Mouse (Mus musculus) heart, embryonic 13.5 days (tissue): ENCODE measurements at regions not wholly inside any gene's neighbourhood (a gene's known extent, or its start where the extent isn't known, plus 50 kb on each side); places are given as distances from the start of the nearest gene placed in this dataset.

ENCODE experiments used
- ATAC-seq: fragments of 200-750 bp; cut with Nextera tagmentation; 2 replicates; pipeline ENCODE4 v1.8.0; 2017; ENCODE audit warnings: moderate TSS enrichment; ENCODE audit not compliant: insufficient number of reproducible peaks, low FRiP score, low TSS enrichment; ENCODE audit errors: extremely low read depth
- H3K27ac ChIP-seq: fragments of 300-500 bp; sonication (generic); replicated peaks from 2 replicates; pipeline ENCODE4 v1.5.1; 2015; ENCODE audit warnings: moderate library complexity, mild to moderate bottlenecking, inconsistent platforms
- H3K27me3 ChIP-seq: fragments of 300-500 bp; sonication (generic); replicated peaks from 2 replicates; pipeline ENCODE4 v1.6.1; 2015; ENCODE audit warnings: mild to moderate bottlenecking, inconsistent platforms
- H3K36me3 ChIP-seq: fragments of 300-500 bp; sonication (generic); 2 replicates; pipeline ENCODE4 v1.6.1; 2015; ENCODE audit warnings: mild to moderate bottlenecking, inconsistent platforms
- H3K4me1 ChIP-seq: fragments of 300-500 bp; sonication (generic); 2 replicates; pipeline ENCODE4 v1.6.1; 2015; ENCODE audit warnings: inconsistent platforms
- H3K4me2 ChIP-seq: fragments of 300-500 bp; sonication (generic); 2 replicates; pipeline ENCODE4 v1.6.1; 2015; ENCODE audit warnings: inconsistent platforms, mild to moderate bottlenecking, moderate library complexity
- H3K4me3 ChIP-seq: fragments of 300-500 bp; sonication (generic); 2 replicates; pipeline ENCODE4 v1.5.1; 2015; ENCODE audit warnings: moderate library complexity, mild to moderate bottlenecking, inconsistent platforms
- H3K9ac ChIP-seq: fragments of 300-500 bp; sonication (generic); 2 replicates; pipeline ENCODE4 v1.6.1; 2015; ENCODE audit warnings: inconsistent platforms, mild to moderate bottlenecking, moderate library complexity
- H3K9me3 ChIP-seq: fragments of 300-500 bp; sonication (generic); 2 replicates; pipeline ENCODE4 v1.6.1; 2016; ENCODE audit warnings: inconsistent platforms
- WGBS: fragments of 180-500 bp; shearing (Covaris S2); methylation state at CpG from one replicate; pipeline ENCODE4 v1.1.7; 2015; ENCODE audit warnings: mixed read lengths; 5-methylcytosine and 5-hydroxymethylcytosine counted together

DNA sequence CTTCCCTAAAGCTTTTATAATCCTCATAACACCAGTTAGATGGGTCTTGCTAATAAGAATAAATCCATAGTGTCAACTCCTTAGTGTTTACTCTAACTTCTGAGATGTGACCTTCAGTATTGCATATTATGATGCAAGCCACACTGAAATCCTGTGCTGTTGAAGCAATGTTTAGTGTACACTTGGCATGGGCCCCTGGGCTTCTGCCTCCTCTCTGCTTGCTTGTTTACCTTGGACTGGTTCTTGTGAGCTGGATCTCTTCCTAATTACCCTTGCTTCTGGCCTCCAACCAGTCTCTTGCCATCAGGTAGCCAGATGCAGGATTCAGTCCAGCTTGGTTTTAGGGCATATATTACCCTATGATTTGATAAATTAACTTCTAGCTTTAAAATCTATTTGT lies 57.0 kb downstream of the Rgs2 start:
- ATAC-seq: no peak
- H3K4me2 ChIP-seq: no peak overlapping the region
- H3K4me3 ChIP-seq: no peak overlapping the region
- no peaks in the 10 kb centered on the region for H3K27me3 ChIP-seq
- no peaks in the 10 kb centered on the region for H3K4me1 ChIP-seq
- H3K27ac ChIP-seq: no peak overlapping the region
- no peak overlapping the region for H3K9ac ChIP-seq
- H3K9me3 ChIP-seq: no peaks in the 10 kb centered on the region
- H3K36me3 ChIP-seq: no peaks in the 10 kb centered on the region

DNA sequence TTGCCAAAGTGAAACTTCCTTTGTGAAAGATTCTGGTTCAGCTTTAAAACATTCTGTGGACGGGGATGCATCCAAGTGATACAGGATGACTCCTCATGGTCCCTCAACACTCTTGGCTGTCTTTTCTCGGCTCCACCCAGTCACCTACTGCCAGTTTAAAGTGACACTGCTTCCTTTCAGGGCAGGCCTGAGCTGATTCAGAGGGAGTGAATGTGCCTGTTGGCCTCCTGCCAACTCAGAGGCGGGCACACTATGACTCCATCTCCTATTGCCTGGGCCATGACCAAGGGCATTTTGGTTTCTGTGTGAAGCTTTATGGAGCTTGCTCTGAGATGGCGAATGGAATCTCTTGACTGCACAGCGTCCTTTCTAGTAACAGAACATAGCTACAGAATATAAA lies 62.5 kb downstream of the Rgs2 start:
- WGBS: 44% methylated on average over 5 of the region's 5 CpGs

DNA sequence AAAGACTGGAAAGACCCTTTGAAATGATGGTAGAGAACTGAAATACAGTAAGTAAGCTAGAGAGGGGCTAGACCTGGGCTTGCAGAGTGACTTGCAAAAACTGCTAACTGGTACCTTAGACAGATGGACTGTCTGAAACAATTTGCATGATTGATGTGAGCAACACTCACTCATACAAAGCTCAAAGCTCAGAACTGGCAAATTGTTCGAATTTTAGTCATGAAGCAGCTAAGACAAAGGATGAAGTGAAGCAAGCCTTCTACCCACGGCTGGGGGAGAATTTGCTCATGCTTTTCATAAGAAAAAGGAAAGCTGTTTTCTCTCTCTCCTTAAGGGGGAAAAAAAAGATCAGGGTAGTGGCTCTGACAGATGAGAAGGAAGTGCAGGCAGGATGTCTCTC lies 64.5 kb downstream of the Rgs2 start:
- no peak overlapping the region for H3K9ac ChIP-seq
- no peak overlapping the region for H3K4me2 ChIP-seq
- no peaks in the 10 kb centered on the region for H3K36me3 ChIP-seq
- no peaks in the 10 kb centered on the region for H3K27me3 ChIP-seq
- no peak overlapping the region for H3K4me3 ChIP-seq
- H3K9me3 ChIP-seq: no peaks in the 10 kb centered on the region
- H3K27ac ChIP-seq: no peak overlapping the region
- ATAC-seq: no peak
- peaks cover 16% of the 10 kb centered on the region for H3K4me1 ChIP-seq
- WGBS: 27% methylated on average over 2 of the region's 2 CpGs

More for the DNA sequence above, 62.5 kb downstream of the Rgs2 start:
- peak; percentile 58; the same call in 1 of the 2 replicates for ATAC-seq
- H3K9ac ChIP-seq: no peak overlapping the region
- H3K27ac ChIP-seq: no peak overlapping the region
- H3K4me3 ChIP-seq: no peak overlapping the region
- no peaks in the 10 kb centered on the region for H3K36me3 ChIP-seq
- H3K27me3 ChIP-seq: no peaks in the 10 kb centered on the region
- no peaks in the 10 kb centered on the region for H3K9me3 ChIP-seq
- H3K4me1 ChIP-seq: peaks cover 16% of the 10 kb centered on the region
- H3K4me2 ChIP-seq: no peak overlapping the region

DNA sequence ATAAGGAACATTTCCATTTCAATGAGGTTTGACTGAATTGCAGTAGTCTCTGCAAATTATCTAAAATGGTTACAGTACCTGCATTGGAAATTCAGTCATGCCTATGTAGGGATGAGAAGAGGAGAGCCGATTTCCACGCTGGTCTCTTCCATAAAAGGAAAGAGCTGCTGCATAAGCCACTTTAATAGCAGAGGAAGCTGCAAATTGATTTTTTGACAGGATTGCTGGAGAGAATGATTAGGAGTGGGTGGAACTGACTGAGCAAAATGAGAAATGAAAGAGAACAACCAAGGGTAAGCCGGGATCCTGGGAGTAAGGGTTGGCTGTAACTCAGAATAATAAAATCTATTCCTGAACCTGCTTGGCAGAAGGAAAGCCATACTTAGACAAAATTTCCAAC lies 65.4 kb downstream of the Rgs2 start:
- ATAC-seq: no peak
- no peaks in the 10 kb centered on the region for H3K27me3 ChIP-seq
- H3K9me3 ChIP-seq: no peaks in the 10 kb centered on the region
- H3K9ac ChIP-seq: no peak overlapping the region
- 69% methylated on average over 3 of the region's 3 CpGs for WGBS
- H3K4me3 ChIP-seq: no peak overlapping the region
- H3K36me3 ChIP-seq: no peaks in the 10 kb centered on the region
- no peak overlapping the region for H3K4me2 ChIP-seq
- H3K27ac ChIP-seq: no peak overlapping the region
- peaks cover 16% of the 10 kb centered on the region for H3K4me1 ChIP-seq

DNA sequence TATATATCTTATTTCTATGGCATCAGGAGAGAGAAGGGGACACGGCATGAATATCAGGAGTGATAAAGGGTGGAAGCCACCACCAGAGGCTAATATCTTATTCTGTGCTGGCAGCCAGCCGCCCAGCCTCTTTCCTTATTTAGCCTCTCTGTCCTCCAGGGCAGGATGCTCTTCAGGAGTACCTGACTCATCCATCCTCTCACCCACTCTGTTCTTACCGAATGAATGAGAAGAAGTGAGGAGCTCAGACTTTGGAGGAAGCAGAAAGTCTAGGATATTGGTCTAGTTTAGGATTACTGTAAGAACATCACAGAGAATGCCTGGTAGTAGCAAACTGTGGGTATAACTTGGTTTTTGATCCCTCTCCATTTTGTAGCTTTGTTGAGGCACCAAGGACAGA lies 73.2 kb downstream of the Rgs2 start:
- Histone ChIP-seq H3K9me3 (no peaks in the 10 kb centered on the region), H3K27ac (no peak overlapping the region), H3K4me2 (no peak overlapping the region), H3K27me3 (no peaks in the 10 kb centered on the region), H3K4me1 (no peaks in the 10 kb centered on the region), H3K4me3 (no peak overlapping the region), H3K36me3 (no peaks in the 10 kb centered on the region), H3K9ac (no peak overlapping the region)
- 36% methylated on average over 3 of the region's 3 CpGs for WGBS
- no peak for ATAC-seq

DNA sequence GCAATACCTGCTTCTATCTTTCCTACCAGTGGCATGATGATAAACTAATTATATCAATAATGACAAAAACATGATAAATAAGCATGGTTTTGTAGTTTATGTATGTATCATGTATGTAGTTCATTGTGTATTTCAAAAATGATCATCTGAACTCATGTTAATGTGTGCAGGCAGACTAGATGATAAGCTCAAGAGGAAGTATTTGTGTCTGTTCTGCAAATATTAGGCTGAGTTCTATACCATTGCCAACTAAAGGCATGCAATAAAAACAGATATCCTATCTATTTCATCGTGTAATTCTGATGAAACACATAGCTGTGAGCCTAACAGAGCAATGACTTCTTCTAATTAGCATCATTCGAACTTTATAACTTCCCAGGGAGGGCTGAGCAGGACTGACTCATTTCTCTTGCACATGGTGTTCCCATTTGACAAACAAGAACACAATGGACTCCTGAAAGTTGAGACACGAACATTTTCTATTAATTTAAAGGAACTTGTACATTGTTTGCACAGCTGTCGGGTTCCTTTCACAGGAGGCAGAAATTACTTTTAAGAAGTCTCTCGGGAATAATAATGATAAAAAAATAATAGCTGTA lies 74.3 kb downstream of the Rgs2 start:
- Histone ChIP-seq H3K4me3 (no peak overlapping the region), H3K27ac (no peak overlapping the region), H3K9ac (no peak overlapping the region), H3K27me3 (no peaks in the 10 kb centered on the region), H3K4me2 (no peak overlapping the region), H3K9me3 (no peaks in the 10 kb centered on the region), H3K4me1 (no peaks in the 10 kb centered on the region), H3K36me3 (no peaks in the 10 kb centered on the region)
- WGBS: 54% methylated on average over 5 of the region's 5 CpGs
- no peak for ATAC-seq

DNA sequence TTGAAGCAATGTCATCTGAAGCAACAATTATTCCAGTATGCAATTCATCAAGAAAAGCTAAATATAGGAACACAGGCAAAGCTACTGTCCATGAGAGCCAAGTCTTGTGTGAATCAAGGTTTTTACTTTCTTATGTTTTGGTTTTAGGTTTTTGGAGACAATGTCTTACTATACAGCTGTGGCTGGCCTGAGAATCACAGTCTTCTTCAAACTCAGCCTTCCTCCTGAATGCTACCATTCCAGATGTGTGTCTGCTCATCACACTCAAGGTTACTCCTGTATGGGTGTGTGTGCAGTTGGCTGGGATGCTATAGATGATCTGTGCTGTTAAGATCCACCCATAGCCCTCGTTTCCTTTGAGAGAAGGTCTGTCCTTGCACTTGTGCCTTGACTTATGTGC lies 81.5 kb downstream of the Rgs2 start:
- no peak for ATAC-seq
- H3K36me3 ChIP-seq: no peaks in the 10 kb centered on the region
- H3K27ac ChIP-seq: no peak overlapping the region
- H3K4me2 ChIP-seq: no peak overlapping the region
- H3K9ac ChIP-seq: no peak overlapping the region
- no peak overlapping the region for H3K4me3 ChIP-seq
- no peaks in the 10 kb centered on the region for H3K9me3 ChIP-seq
- H3K4me1 ChIP-seq: no peaks in the 10 kb centered on the region
- 63% methylated on average over 1 of the region's 1 CpGs for WGBS
- H3K27me3 ChIP-seq: no peaks in the 10 kb centered on the region

DNA sequence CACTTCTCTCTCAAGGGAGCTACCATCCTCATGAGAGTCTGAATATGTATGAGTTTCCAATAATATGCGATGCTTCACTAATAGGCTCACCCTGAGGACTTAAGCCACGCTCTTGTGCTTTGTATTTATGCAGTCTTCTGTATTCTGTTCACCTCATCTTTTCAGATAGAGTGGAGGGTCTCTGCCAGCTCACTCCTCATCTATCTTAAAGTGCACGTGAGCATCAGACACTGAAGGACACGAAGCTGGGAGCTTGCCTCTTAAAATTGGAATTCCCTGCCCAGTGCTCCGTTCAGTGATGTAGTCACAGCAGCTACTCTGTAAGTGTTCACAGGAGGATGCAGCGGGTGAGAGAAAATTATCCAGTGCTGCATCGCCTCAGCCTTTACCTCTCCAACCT lies 83.7 kb downstream of the Rgs2 start:
- WGBS: 73% methylated on average over 7 of the region's 7 CpGs

DNA sequence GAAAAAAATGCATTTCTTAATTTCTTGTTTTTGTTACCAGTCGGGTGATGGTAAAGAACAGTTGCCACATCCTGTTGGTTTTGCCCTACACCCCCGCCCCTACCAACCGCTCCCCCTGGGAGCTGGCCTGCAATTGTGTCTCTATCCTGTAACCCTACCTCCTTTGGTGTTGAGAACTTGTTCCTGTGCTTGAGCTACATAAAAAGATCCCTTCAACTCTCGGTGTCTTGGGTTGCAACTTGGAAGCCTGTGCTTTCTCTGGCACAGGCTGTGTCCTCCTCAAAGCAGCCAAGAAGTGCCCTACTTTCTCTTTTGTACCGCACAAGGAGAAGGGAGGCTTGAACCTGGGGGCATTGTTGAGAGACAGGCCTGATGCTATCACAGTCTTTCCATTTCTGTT lies 85.0 kb downstream of the Rgs2 start:
- Histone ChIP-seq H3K36me3 (no peaks in the 10 kb centered on the region), H3K27ac (no peak overlapping the region), H3K27me3 (no peaks in the 10 kb centered on the region), H3K4me1 (no peaks in the 10 kb centered on the region), H3K9ac (no peak overlapping the region), H3K4me3 (no peak overlapping the region), H3K9me3 (no peaks in the 10 kb centered on the region), H3K4me2 (no peak overlapping the region)
- 73% methylated on average over 5 of the region's 5 CpGs for WGBS
- ATAC-seq: no peak

More for the DNA sequence above, 83.7 kb downstream of the Rgs2 start:
- Histone ChIP-seq H3K4me2 (no peak overlapping the region), H3K27ac (no peak overlapping the region), H3K9ac (no peak overlapping the region), H3K4me3 (no peak overlapping the region), H3K27me3 (no peaks in the 10 kb centered on the region), H3K36me3 (no peaks in the 10 kb centered on the region), H3K4me1 (no peaks in the 10 kb centered on the region), H3K9me3 (no peaks in the 10 kb centered on the region)
- ATAC-seq: no peak

DNA sequence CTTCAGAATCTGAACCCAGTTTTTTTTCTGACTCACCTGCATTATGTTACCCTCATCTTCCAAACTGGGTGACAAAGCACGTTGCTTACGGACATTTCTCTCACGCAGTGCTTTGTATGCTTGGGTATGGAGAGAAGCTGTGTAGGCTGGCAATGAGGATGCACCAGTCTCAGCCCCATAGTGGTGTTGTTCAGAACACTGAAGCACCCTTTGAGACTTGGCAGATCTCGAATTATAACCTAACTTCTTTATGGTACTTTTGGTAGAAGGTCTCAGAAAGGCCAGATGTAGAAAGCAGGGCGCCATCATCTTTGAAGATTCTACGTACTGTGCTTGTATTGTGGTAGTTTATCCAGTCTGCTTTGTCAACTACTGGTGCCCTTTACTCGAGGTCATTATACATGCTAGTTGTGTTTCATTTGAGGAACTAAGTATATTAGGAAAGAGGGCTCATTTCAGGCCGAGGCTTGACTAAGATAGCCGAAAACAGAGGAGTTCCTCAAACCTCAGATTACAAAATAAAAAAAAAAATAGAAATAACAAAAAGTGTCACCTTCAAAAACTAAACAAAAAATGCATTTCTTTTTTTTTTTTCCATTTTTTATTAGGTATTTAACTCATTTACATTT lies 85.7 kb downstream of the Rgs2 start:
- Histone ChIP-seq H3K36me3 (no peaks in the 10 kb centered on the region), H3K9ac (no peak overlapping the region), H3K9me3 (no peaks in the 10 kb centered on the region), H3K27me3 (no peaks in the 10 kb centered on the region), H3K4me3 (no peak overlapping the region), H3K4me1 (no peaks in the 10 kb centered on the region), H3K27ac (no peak overlapping the region), H3K4me2 (no peak overlapping the region)
- ATAC-seq: no peak
- WGBS: 85% methylated on average over 9 of the region's 9 CpGs

DNA sequence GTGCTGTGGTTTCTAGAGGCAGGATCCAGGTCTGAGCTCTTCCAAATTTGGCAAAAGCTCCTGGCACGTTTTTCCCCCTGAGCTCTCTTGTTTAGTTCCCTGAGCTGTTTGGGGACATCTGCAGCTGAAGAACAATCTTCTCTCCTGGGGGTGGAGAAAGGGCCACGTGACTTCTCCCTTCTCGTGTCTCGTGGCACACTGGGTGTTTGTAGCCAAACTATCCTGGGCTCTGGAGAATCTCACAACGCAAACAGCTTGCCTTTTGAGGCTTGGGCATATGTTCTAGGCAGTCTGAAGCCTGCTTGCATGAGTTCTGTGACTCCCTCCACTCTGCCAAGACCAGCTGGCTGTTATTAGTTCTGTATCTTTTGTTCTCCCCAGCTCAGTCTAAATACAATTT lies 86.3 kb downstream of the Rgs2 start:
- Histone ChIP-seq H3K27ac (no peak overlapping the region), H3K36me3 (no peaks in the 10 kb centered on the region), H3K9me3 (no peaks in the 10 kb centered on the region), H3K27me3 (no peaks in the 10 kb centered on the region), H3K9ac (no peak overlapping the region), H3K4me3 (no peak overlapping the region), H3K4me2 (no peak overlapping the region), H3K4me1 (no peaks in the 10 kb centered on the region)
- 63% methylated on average over 5 of the region's 5 CpGs for WGBS
- no peak for ATAC-seq

DNA sequence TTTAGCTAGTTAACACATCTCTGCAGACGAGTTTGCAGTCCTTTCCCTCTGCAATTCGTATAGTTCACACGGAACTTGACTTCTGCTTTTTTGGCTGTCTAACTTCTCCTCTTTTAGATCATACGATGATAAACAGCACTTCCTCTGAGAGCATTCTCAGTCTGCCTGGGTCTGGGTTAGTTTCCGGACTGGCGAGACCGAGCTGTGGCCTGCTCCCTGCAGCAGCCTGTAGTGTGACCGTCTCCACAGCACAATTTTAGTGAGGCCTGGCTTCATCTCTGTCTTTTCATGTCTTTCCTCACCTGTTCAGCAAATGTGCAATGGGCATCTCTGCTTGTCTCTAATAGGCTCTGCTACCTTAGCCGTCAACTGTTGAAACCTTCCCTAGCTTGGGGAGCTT lies 87.4 kb downstream of the Rgs2 start:
- Histone ChIP-seq H3K4me3 (no peak overlapping the region), H3K27ac (no peak overlapping the region), H3K4me2 (no peak overlapping the region), H3K4me1 (no peaks in the 10 kb centered on the region), H3K36me3 (no peaks in the 10 kb centered on the region), H3K9me3 (no peaks in the 10 kb centered on the region), H3K9ac (no peak overlapping the region), H3K27me3 (no peaks in the 10 kb centered on the region)
- ATAC-seq: no peak
- whole genome bisulfite sequencing: 66% methylated on average over 9 of the region's 9 CpGs
